Mouse (Mus musculus) T-helper 17 cell (primary cell): Measurements from ENCODE around the gene Zfp341.

Experiments
- in situ Hi-C, 2 experiments: fragments of 300-600 bp; cut with MboI, MseI; formaldehyde crosslinking; loops; 1 replicate in 1 of 2; 2 replicates in 1 of 2; pipeline ENCODE4 v1.15.1; 2025; ENCODE audit warnings: high pct_unique_total_duplicates in 2 of 2

Gene Zfp341

GRCm38 (mm10) chr2:154633876-154634644 lies 21.0 kb downstream of the Zfp341 start:
- in situ Hi-C loops, result loop anchor here in 1 of 2 experiments (10.0 kb wide), 1 partner anchor 1401 kb away; no protein-coding TSS in a partner anchor

- in situ Hi-C loops, result loop anchor here in 1 of 2 experiments (10.0 kb wide), 1 partner anchor 1399 kb away; no protein-coding TSS in a partner anchor
Measured at GRCm38 (mm10) chr2:154635826-154636225, 22.7 kb downstream of the Zfp341 start.

DNA sequence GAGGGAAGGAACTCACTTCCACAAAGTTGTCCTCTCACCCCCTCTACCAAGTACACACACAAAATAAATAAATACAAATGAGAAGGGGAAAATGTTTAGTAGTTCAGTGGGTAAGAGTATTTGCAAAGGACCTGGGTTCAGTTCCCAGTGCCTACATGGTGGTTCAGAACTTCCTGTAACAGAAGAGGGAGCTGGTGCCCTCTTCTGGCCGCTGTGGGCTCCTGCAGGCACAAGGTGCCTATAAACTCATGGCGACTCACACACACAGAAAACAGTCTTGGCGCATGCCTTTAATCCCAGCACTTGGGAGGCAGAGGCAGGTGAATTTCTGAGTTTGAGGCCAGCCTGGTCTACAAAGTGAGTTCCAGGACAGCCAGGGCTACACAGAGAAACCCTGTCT lies 25.4 kb downstream of the Zfp341 start:
- in situ Hi-C loops, result loop anchor here in 1 of 2 experiments (10.0 kb wide), 1 partner anchor 1396 kb away; no protein-coding TSS in a partner anchor

GRCm38 (mm10) chr2:154639115-154639514 lies 26.0 kb downstream of the Zfp341 start:
- in situ Hi-C loops, result loop anchor here in 1 of 2 experiments (10.0 kb wide), 1 partner anchor 1396 kb away; no protein-coding TSS in a partner anchor

GRCm38 (mm10) chr2:154641176-154641575 lies 28.1 kb downstream of the Zfp341 start:
- in situ Hi-C loops, result no loop called here

DNA sequence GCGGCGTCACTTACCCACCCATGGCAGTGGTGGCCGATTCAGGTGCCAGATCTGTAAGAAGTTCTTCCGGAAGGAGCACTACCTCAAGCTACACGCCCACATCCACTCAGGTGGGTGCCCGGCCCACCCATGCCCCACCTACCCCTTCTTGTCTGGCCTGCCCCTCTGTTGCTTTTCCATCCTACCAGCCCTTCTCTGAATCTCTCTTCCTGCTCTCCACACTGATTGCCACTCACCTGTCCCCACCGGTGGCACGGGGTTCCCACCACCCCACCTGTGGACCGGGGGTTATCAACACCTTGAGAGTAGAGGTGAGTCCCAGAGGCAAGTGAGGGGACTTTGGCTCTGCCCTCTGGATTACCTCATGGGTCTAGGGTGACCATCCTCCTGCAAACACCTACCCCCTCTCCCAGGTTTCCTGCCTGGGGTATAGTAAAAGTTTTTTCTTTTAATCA lies 28.9 kb downstream of the Zfp341 start:
- in situ Hi-C loops, result no loop called here

GRCm38 (mm10) chr2:154642712-154643385 lies 29.8 kb downstream of the Zfp341 start:
- in situ Hi-C loops, result no loop called here

GRCm38 (mm10) chr2:154646634-154647033 lies 33.5 kb downstream of the Zfp341 start:
- in situ Hi-C loops, result no loop called here

- in situ Hi-C loops, result no loop called here
Measured at GRCm38 (mm10) chr2:154648086-154648485, 35.0 kb downstream of the Zfp341 start.

DNA sequence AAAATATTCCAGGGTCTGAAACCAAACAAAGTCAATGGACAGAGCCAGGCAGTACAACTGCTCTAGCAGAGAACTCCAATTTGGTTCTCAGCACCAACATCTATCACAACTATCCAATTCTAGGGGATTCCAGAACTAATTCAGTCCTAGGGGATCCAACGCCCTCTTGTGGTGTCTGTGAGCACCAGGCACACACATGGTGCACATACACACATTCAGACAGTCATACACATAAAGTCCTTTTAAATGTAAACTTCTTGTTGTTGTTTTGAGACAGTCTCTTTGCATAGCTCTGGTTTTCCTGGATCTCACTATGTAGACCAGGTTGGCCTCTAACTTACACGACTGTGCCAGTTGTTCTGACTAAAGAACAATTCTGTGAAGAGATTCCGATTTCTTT lies 37.3 kb downstream of the Zfp341 start:
- in situ Hi-C loops, result no loop called here

GRCm38 (mm10) chr2:154651363-154651762 lies 38.3 kb downstream of the Zfp341 start, which contains the start of gene Chmp4b:
Gene Chmp4b, plus strand, starts transcription at chr2:154651705.
- in situ Hi-C loops, result no loop called here

GRCm38 (mm10) chr2:154654976-154655375 lies 41.9 kb downstream of the Zfp341 start:
- in situ Hi-C loops, result no loop called here

- in situ Hi-C loops, result no loop called here
Measured at GRCm38 (mm10) chr2:154655878-154656414, 42.8 kb downstream of the Zfp341 start.

DNA sequence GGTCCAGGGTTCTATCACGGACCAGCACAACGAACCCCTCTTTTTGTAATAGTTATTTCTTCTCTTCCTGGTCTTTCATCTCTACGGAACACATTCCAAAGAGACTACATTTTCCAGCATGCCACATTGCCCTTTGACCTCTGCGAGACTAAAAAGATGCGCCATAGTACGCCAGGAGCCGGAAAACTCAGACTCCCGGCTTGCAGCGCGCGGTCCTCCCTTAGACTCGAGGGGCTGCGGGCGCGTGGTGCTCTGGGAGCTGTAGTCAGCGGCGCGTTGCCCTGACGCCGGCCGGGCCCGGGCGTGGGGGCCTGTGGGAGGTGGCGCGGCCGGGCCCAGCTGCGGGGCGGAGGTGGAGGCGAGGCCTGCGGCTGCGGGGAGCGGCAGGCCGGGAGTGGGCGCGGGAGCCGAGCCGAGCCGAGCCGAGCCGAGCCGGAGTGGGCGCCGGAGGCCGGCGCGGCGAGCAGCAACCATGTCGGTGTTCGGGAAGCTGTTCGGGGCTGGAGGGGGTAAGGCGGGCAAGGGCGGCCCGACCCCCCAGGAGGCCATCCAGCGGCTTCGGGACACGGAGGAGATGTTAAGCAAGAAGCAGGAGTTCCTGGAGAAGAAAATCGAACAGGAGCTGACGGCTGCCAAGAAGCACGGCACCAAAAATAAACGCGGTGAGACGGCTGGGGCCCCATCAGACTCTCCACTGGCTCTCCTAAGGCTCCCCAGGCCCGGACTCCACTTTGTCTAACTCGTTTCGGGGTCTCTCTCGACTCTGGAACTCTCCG lies 43.8 kb downstream of the Zfp341 start:
- in situ Hi-C loops, result no loop called here

DNA sequence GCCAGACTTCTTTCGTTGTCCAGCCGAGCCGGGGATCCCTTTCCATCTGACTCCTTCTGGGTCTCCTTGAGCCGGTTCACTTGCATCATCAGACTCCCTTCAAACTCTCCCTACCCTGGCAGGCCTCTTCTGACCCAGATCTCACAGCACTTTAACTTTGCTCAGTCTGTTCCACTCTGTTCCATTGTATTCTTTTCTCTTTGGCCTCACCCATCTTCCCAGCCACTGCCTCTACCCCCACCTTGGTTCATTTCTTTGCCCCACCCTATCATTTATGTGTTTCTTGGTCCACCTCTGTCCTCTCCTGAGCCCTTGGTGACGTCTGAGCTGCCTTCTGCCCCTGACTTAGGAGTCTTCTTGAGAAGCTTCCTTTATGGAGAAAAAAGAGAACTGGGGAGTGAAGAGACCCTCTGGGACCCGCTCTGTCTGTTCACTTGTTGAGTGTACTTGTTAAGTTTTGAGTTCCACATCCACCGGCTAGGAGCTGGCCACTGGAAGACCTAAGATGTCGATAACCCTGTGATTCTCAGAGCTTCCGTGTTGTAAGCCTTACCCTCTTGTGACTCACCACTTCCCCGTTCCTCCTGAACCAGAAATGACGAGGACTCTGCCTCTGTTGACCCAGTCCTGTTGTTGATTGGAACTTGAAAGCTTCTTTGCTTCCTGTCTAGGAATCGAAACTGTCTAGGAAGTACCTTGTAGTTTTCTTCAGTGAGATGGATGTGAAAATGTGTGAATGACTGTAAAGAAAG lies 44.6 kb downstream of the Zfp341 start:
- in situ Hi-C loops, result no loop called here

DNA sequence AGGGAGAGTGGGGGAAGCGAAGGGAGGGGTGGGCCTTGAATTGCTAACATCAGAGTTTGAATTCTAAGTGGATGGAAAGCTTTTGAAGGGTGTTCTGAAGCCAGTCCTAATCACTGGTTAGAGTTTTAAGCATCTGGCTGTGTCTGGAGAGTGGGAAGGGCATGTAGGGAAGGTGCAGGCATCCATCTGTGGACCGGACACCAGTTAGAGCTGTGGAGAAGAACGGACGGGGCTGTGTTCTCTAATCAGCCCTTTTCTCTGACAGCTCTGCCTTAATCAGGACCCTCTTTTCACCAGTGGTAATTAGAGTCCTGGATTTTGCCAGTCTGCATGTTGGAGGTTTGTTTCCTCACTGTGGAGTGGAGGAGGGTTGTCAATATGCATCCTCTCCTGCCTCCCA lies 46.0 kb downstream of the Zfp341 start:
- in situ Hi-C loops, result no loop called here

DNA sequence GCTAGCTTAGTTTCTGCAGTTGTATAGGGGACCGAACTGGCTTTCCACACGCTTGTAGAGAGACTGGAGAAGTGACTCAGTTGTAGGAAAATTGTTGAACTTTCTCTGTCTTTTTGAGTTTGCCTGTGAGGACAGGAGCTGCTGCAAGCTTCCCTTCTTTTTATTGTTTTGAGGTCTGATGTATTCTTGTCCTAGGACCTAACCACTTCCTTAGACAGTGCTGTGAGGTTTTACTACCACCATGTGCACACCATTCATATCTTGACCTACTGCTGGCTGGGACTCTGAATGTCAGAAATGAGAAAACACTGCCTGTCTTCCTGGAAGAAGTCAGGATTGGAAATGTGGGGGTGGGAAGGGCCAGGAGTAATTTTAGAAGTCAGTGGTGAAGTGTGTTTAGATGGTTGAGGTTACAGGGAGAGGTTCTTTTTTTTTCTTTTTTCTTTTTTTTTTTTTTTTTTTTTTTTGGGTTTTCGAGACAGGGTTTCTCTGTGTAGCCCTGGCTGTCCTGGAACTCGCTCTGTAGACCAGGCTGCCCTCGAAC lies 46.5 kb downstream of the Zfp341 start:
- in situ Hi-C loops, result no loop called here

DNA sequence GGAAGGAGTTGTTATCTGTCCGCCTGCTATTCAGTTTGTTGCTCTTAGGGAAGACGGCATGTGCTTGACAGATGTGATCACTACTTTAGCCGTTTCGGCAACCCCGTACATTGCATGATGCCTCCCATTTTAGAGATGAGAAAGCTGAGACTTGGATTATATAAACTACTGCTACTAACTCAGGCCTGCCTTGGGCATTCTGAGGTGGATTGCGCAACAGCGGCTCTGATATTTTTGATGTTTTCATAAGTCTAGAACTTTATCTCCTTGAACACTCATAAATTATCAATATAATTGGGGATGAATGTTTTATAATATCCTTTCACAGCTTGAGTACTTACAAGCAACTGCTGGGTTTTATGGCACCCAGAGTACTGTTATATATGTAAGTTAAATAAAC lies 55.6 kb downstream of the Zfp341 start:
- in situ Hi-C loops, result no loop called here

GRCm38 (mm10) chr2:154670106-154670505 lies 57.0 kb downstream of the Zfp341 start:
- in situ Hi-C loops, result no loop called here

DNA sequence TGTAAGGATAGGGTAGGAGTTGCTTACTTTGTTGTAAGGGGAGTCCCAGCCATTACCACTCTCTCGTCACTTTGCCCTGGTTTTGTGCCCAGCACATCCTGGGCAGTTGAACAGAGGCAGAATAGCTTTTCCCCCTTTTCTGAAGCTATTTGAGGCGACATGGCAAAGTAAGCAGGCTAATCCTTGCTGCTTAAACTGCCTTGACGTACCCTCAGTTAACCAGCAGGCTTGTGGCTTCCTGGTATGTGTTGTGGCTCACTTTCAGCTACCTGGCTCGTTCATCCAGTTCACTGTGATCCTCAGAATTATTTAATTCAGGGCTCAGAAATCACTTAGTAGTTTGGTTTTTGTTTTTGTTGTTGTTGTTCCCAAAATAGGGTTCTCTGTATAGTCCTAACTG lies 57.6 kb downstream of the Zfp341 start:
- in situ Hi-C loops, result no loop called here
